ENCODE assay signal across 14 mouse cellular contexts in the genomic region with DNA sequence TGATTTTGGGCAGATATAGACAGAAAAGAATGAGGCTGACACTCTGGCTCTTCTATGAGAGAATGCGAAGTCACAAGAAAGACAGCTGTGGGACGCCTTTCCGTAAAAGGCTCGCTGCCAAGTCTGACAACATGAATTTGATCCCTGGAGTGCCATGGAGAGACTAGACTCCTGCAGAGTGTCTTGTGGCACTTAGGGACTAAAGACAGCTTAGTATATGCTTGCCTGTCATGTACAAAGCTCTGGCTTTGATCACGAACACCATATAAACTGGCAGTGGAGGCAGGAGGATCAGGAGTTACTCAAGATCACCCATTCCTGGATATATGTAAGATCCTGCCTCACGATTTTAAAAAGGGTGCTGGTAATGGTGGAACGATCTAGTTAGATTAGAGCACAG. TPM values are rescaled to one million over a fixed set of nuclear protein-coding genes. Genes with fewer than 3 reads are reported as not detected.
DNase-seq lines count a peak whose midpoint lies in the region; ATAC-seq lines count a peak whose summit lies in the region.
"Had no signal": no experiment of that assay in that cellular context is flagged by ENCODE, and none has a peak within 500 bp of the region (broad histone marks: within the 10 kb centered on the region; RNA-seq: fewer than 3 reads in every experiment).

No protein-coding gene starts in this region.

- no peak overlapping the region for H3K9ac ChIP-seq in heart, embryonic 14.5 days (ENCODE audit: low read length)
- no peak overlapping the region; the same call in 1 of the 2 replicates for H3K9ac ChIP-seq in lung, embryonic 16.5 days (ENCODE audit: low read length)
- no peak overlapping the region for H3K9ac ChIP-seq in intestine, embryonic 15.5 days
- H3K9ac ChIP-seq in forebrain, embryonic 16.5 days (replicated peaks; ENCODE audit: low read depth, low read length) = no peak overlapping the region
- H3K9ac ChIP-seq: liver, postnatal 0 days had no signal

- no peaks in the 10 kb centered on the region for H3K36me3 ChIP-seq in heart, embryonic 14.5 days (ENCODE audit: control insufficient read depth, insufficient read depth, low read length)
- no peaks in the 10 kb centered on the region for H3K36me3 ChIP-seq in lung, embryonic 16.5 days (ENCODE audit: control insufficient read depth, insufficient read depth, low read length)
- no peaks in the 10 kb centered on the region for H3K36me3 ChIP-seq in intestine, embryonic 15.5 days
- no peaks in the 10 kb centered on the region for H3K36me3 ChIP-seq in forebrain, embryonic 16.5 days (ENCODE audit: control insufficient read depth, insufficient read depth)

- peaks cover 8 to 18% of the 10 kb centered on the region in 2 experiments; a peak in 3 of 4 replicates for H3K4me1 ChIP-seq in heart, embryonic 14.5 days (ENCODE audit: control insufficient read depth in 2 of 2, insufficient read depth in 2 of 2, low read length in 2 of 2)
- peaks cover 5% of the 10 kb centered on the region; the same call in 1 of the 2 replicates for H3K4me1 ChIP-seq in lung, embryonic 16.5 days (replicated peaks; ENCODE audit: control insufficient read depth, insufficient read depth, low read length)
- no peaks in the 10 kb centered on the region for H3K4me1 ChIP-seq in intestine, embryonic 15.5 days (replicated peaks)
- H3K4me1 ChIP-seq in forebrain, embryonic 16.5 days (replicated peaks; ENCODE audit: control insufficient read depth, insufficient read depth, low read length) = no peaks in the 10 kb centered on the region

- H3K9me3 ChIP-seq in heart, embryonic 14.5 days (ENCODE audit: control insufficient read depth, low read length) = 0 out of 2 replicates have a peak, but pooled peaks cover 4% of the 10 kb centered on the region
- no peaks in the 10 kb centered on the region; the same call in 1 of the 2 replicates for H3K9me3 ChIP-seq in lung, embryonic 16.5 days (ENCODE audit: control insufficient read depth, low read length)
- H3K9me3 ChIP-seq in intestine, embryonic 15.5 days = no peaks in the 10 kb centered on the region
- no peaks in the 10 kb centered on the region for H3K9me3 ChIP-seq in forebrain, embryonic 16.5 days (ENCODE audit: control insufficient read depth, low read length)

- H3K4me3 ChIP-seq in heart, embryonic 14.5 days (ENCODE audit: control insufficient read depth in 1 of 2, insufficient read depth in 1 of 2, low read depth in 1 of 2, low read length in 2 of 2) = no peak overlapping the region
- H3K4me3 ChIP-seq in lung, embryonic 16.5 days (ENCODE audit: low read length) = no peak overlapping the region
- no peak overlapping the region for H3K4me3 ChIP-seq in intestine, embryonic 15.5 days (replicated peaks)
- H3K4me3 ChIP-seq in forebrain, embryonic 16.5 days (replicated peaks; ENCODE audit: low read length) = no peak overlapping the region

- DNase-seq in embryo, embryonic 10 days (ENCODE audit: low spot score) = peak; percentile 35
- no peak for DNase-seq in embryo, embryonic 9.5 days (ENCODE audit: extremely low spot score)
- peak; percentile 31 for DNase-seq in MN1 (ENCODE audit: low spot score)
- DNase-seq in frontal cortex, postnatal 14 days (ENCODE audit: low spot score in 2 of 2) = no peak
- DNase-seq: cerebellum, adult 11 months; left cerebral cortex, postnatal 4 days; liver, postnatal 0 days; midbrain, embryonic 14.5 days; thymus, adult 18-20 months had no signal

- 16% methylated on average over 7 of the region's 7 CpGs for WGBS in heart, embryonic 14.5 days
- 39% methylated on average over 7 of the region's 7 CpGs for WGBS in lung, embryonic 16.5 days
- 50% methylated on average over 7 of the region's 7 CpGs for WGBS in intestine, embryonic 15.5 days
- WGBS in forebrain, embryonic 16.5 days = 79% methylated on average over 7 of the region's 7 CpGs

- no peaks in the 10 kb centered on the region for H3K27me3 ChIP-seq in heart, embryonic 14.5 days (ENCODE audit: control insufficient read depth, insufficient read depth, low read length)
- no peaks in the 10 kb centered on the region for H3K27me3 ChIP-seq in lung, embryonic 16.5 days (ENCODE audit: control insufficient read depth, insufficient read depth, low read depth, low read length)
- H3K27me3 ChIP-seq in intestine, embryonic 15.5 days (replicated peaks) = no peaks in the 10 kb centered on the region
- no peaks in the 10 kb centered on the region for H3K27me3 ChIP-seq in forebrain, embryonic 16.5 days (replicated peaks; ENCODE audit: control insufficient read depth, insufficient read depth, low read length)

- peak overlapping the region; percentile 35 for H3K4me2 ChIP-seq in heart, embryonic 14.5 days (ENCODE audit: low read length)
- no peak overlapping the region for H3K4me2 ChIP-seq in lung, embryonic 16.5 days (ENCODE audit: low read depth, low read length)
- no peak overlapping the region for H3K4me2 ChIP-seq in intestine, embryonic 15.5 days (replicated peaks)
- H3K4me2 ChIP-seq in forebrain, embryonic 16.5 days (ENCODE audit: low read length) = no peak overlapping the region

- ATAC-seq in heart, embryonic 14.5 days (ENCODE audit: insufficient number of reproducible peaks, insufficient read depth, low FRiP score, low read depth) = peak; percentile 90
- ATAC-seq in lung, embryonic 16.5 days (ENCODE audit: low read depth) = peak; percentile 96
- ATAC-seq in intestine, embryonic 15.5 days = no peak
- ATAC-seq in forebrain, embryonic 16.5 days = no peak
- ATAC-seq: liver, postnatal 0 days had no signal

- H3K27ac ChIP-seq in heart, embryonic 14.5 days (replicated peaks in 1 of 2; ENCODE audit: control insufficient read depth in 1 of 2, insufficient read depth in 1 of 2, low read depth in 2 of 2, low read length in 2 of 2) = peak overlapping the region; percentile 81 to 88
- peak overlapping the region; percentile 75 for H3K27ac ChIP-seq in lung, embryonic 16.5 days (ENCODE audit: low read length)
- no peak overlapping the region for H3K27ac ChIP-seq in intestine, embryonic 15.5 days
- H3K27ac ChIP-seq in forebrain, embryonic 16.5 days (ENCODE audit: low read length) = no peak overlapping the region
- H3K27ac ChIP-seq: kidney, postnatal 0 days had no signal

RNA-seq across cellular contexts. Expression of a gene that starts 25.1 kb away (rescaled TPM):
- polyA plus RNA-seq in heart, embryonic 14.5 days (2014; fragmentation: Nextera tagmentation; extraction: Ambion mirVana) = 87.2 and 94.8 TPM in 2 replicates
- 133 and 142 TPM in 2 replicates for polyA plus RNA-seq in lung, embryonic 16.5 days (2015; fragmentation: Nextera tagmentation; extraction: Ambion mirVana)
- 37.5 and 46.1 TPM in 2 replicates for polyA plus RNA-seq in intestine, embryonic 15.5 days (2015; fragmentation: Nextera tagmentation; extraction: Ambion mirVana)
- polyA plus RNA-seq in forebrain, embryonic 16.5 days (2015; fragmentation: Nextera tagmentation; extraction: Ambion mirVana) = 3.6 and 3.9 TPM in 2 replicates

RNA-seq across cellular contexts. Expression of a gene that starts 47.2 kb away (rescaled TPM):
- polyA plus RNA-seq in heart, embryonic 14.5 days (2014; fragmentation: Nextera tagmentation; extraction: Ambion mirVana) = 0.67 and 0.96 TPM in 2 replicates
- 3.3 TPM in 2 replicates for polyA plus RNA-seq in lung, embryonic 16.5 days (2015; fragmentation: Nextera tagmentation; extraction: Ambion mirVana)
- 0.91 and 1.1 TPM in 2 replicates for polyA plus RNA-seq in intestine, embryonic 15.5 days (2015; fragmentation: Nextera tagmentation; extraction: Ambion mirVana)
- polyA plus RNA-seq in forebrain, embryonic 16.5 days (2015; fragmentation: Nextera tagmentation; extraction: Ambion mirVana) = 0.32 and 0.40 TPM in 2 replicates

RNA-seq across cellular contexts. Expression of a gene that starts 55.3 kb away (rescaled TPM):
- polyA plus RNA-seq in heart, embryonic 14.5 days (2014; fragmentation: Nextera tagmentation; extraction: Ambion mirVana) = 18.5 and 21.1 TPM in 2 replicates
- 4.0 and 5.0 TPM in 2 replicates for polyA plus RNA-seq in lung, embryonic 16.5 days (2015; fragmentation: Nextera tagmentation; extraction: Ambion mirVana)
- polyA plus RNA-seq in intestine, embryonic 15.5 days (2015; fragmentation: Nextera tagmentation; extraction: Ambion mirVana) = 8.1 and 10.3 TPM in 2 replicates
- 1.2 and 1.4 TPM in 2 replicates for polyA plus RNA-seq in forebrain, embryonic 16.5 days (2015; fragmentation: Nextera tagmentation; extraction: Ambion mirVana)

Comparison
In these comparisons a context has a peak if more than half of its experiments do, and no peak if none do; other contexts are left out.
1. DNase-seq: peak in embryo, embryonic 10 days (single experiment) and MN1 (single experiment); none in embryo, embryonic 9.5 days (single experiment) and frontal cortex, postnatal 14 days (0 of 2).
2. ATAC-seq: peak in heart, embryonic 14.5 days (single experiment) and lung, embryonic 16.5 days (single experiment); none in intestine, embryonic 15.5 days (single experiment) and forebrain, embryonic 16.5 days (single experiment).
3. H3K27ac ChIP-seq: peak in heart, embryonic 14.5 days (2 of 2) and lung, embryonic 16.5 days (single experiment); none in intestine, embryonic 15.5 days (single experiment) and forebrain, embryonic 16.5 days (single experiment).